Mouse (Mus musculus): ENCODE measurements around the gene Itgb3bp.

DNA sequence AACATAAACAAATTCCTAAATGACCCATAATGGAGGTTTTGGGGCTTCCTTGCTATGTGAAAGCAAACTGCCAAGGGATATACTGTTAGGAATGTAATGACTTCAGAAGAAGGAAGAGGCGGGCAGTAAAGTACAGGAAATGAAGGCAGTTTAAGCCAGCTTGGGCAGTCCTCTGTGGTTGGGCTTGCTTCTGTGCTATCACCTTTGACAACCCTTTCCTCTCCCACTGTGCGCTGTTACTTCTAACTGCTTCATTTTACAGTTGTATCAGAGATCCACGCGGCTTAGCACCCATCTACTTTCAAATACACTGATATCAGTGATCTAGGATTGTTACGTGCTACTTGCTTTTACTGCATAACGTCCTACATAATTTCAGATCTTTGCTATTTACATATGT is 137.2 kb downstream of the Itgb3bp start:
- TF ChIP-seq POLR2A (IDR thresholded peaks at IDR 0.05; ENCODE audit: borderline replicate concordance, insufficient read depth, low read length) (no peak), CTCF (IDR thresholded peaks at IDR 0.05; ENCODE audit: borderline replicate concordance, insufficient read depth, low read depth, low read length) (no peak)

Data from cerebellum, adult 2 months (tissue).